Mouse (Mus musculus): ENCODE results near the gene Zfp770. TPM values are rescaled to one million over a fixed set of nuclear protein-coding genes. Genes with fewer than 3 reads are reported as not detected.

The Zfp770 gene
- polyA plus RNA-seq, 1 experiment from 2014 or later: 5.7 TPM

GRCm38 (mm10) chr2:114174651-114175484 is 26.4 kb downstream of the Zfp770 start:
- H3K27ac ChIP-seq: no peak overlapping the region
- no peaks in the 10 kb centered on the region; the same call in 1 of the 2 replicates for H3K27me3 ChIP-seq
- peaks cover 14% of the 10 kb centered on the region for H3K4me1 ChIP-seq
- H3K9ac ChIP-seq: peak overlapping the region; percentile 85
- under 1% methylated on average over 44 of the region's 44 CpGs for WGBS
- peaks cover 17% of the 10 kb centered on the region for H3K36me3 ChIP-seq
- H3K4me3 ChIP-seq: peak overlapping the region; percentile 80
- no peaks in the 10 kb centered on the region for H3K9me3 ChIP-seq
- ATAC-seq (ENCODE audit: low FRiP score, low read depth): peak; percentile 94
- peak overlapping the region; percentile 91 for H3K4me2 ChIP-seq (replicated peaks)

- Histone ChIP-seq H3K27me3 (no peaks in the 10 kb centered on the region; the same call in 1 of the 2 replicates), H3K36me3 (peaks cover 22% of the 10 kb centered on the region), H3K9ac (no peak overlapping the region), H3K4me1 (peaks cover 14% of the 10 kb centered on the region), H3K4me3 (no peak overlapping the region), H3K4me2 (replicated peaks) (peak overlapping the region; percentile 91; the same call in 1 of the 2 replicates), H3K9me3 (no peaks in the 10 kb centered on the region), H3K27ac (no peak overlapping the region)
- no peak for ATAC-seq (ENCODE audit: low FRiP score, low read depth)
Measured at GRCm38 (mm10) chr2:114173248-114173647, 28.0 kb downstream of the Zfp770 start.

GRCm38 (mm10) chr2:114167837-114168236 is 33.4 kb downstream of the Zfp770 start:
- Histone ChIP-seq H3K4me3 (no peak overlapping the region), H3K9me3 (no peaks in the 10 kb centered on the region), H3K27ac (no peak overlapping the region), H3K9ac (no peak overlapping the region), H3K4me1 (no peaks in the 10 kb centered on the region), H3K36me3 (peaks cover 55% of the 10 kb centered on the region), H3K4me2 (replicated peaks) (no peak overlapping the region), H3K27me3 (no peaks in the 10 kb centered on the region)
- ATAC-seq (ENCODE audit: low FRiP score, low read depth): no peak

GRCm38 (mm10) chr2:114161978-114162377 is 39.3 kb downstream of the Zfp770 start:
- no peak overlapping the region for H3K4me3 ChIP-seq
- no peak overlapping the region for H3K9ac ChIP-seq
- 89% methylated on average over 1 of the region's 1 CpGs for WGBS
- no peaks in the 10 kb centered on the region for H3K27me3 ChIP-seq
- peaks cover 76% of the 10 kb centered on the region for H3K36me3 ChIP-seq
- no peak overlapping the region for H3K4me2 ChIP-seq (replicated peaks)
- no peaks in the 10 kb centered on the region for H3K4me1 ChIP-seq
- no peak for ATAC-seq (ENCODE audit: low FRiP score, low read depth)
- H3K27ac ChIP-seq: no peak overlapping the region
- no peaks in the 10 kb centered on the region for H3K9me3 ChIP-seq

- no peak overlapping the region for H3K9ac ChIP-seq
- H3K36me3 ChIP-seq: peaks cover 83% of the 10 kb centered on the region
- no peaks in the 10 kb centered on the region for H3K4me1 ChIP-seq
- no peaks in the 10 kb centered on the region for H3K27me3 ChIP-seq
- no peaks in the 10 kb centered on the region for H3K9me3 ChIP-seq
- no peak overlapping the region for H3K4me2 ChIP-seq (replicated peaks)
- no peak overlapping the region for H3K27ac ChIP-seq
- 87% methylated on average over 4 of the region's 4 CpGs for WGBS
- no peak overlapping the region for H3K4me3 ChIP-seq
- no peak for ATAC-seq (ENCODE audit: low FRiP score, low read depth)
Measured at GRCm38 (mm10) chr2:114157345-114157744, 43.9 kb downstream of the Zfp770 start.

GRCm38 (mm10) chr2:114156639-114157038 is 44.6 kb downstream of the Zfp770 start:
- no peak overlapping the region for H3K27ac ChIP-seq
- no peak overlapping the region for H3K9ac ChIP-seq
- H3K4me1 ChIP-seq: no peaks in the 10 kb centered on the region
- 82% methylated on average over 1 of the region's 1 CpGs for WGBS
- H3K36me3 ChIP-seq: peaks cover 85% of the 10 kb centered on the region
- H3K27me3 ChIP-seq: no peaks in the 10 kb centered on the region
- H3K4me3 ChIP-seq: no peak overlapping the region
- H3K9me3 ChIP-seq: no peaks in the 10 kb centered on the region
- ATAC-seq (ENCODE audit: low FRiP score, low read depth): no peak
- no peak overlapping the region for H3K4me2 ChIP-seq (replicated peaks)

- Histone ChIP-seq H3K27me3 (no peaks in the 10 kb centered on the region), H3K36me3 (peaks cover 86% of the 10 kb centered on the region), H3K4me3 (no peak overlapping the region), H3K9ac (no peak overlapping the region), H3K4me2 (replicated peaks) (no peak overlapping the region), H3K9me3 (no peaks in the 10 kb centered on the region), H3K4me1 (no peaks in the 10 kb centered on the region), H3K27ac (no peak overlapping the region)
- ATAC-seq (ENCODE audit: low FRiP score, low read depth): no peak
- 93% methylated on average over 6 of the region's 6 CpGs for WGBS
Measured at GRCm38 (mm10) chr2:114153247-114153646, 48.0 kb downstream of the Zfp770 start.

GRCm38 (mm10) chr2:114146864-114147458 is 54.3 kb downstream of the Zfp770 start:
- H3K27ac ChIP-seq: no peak overlapping the region
- no peak overlapping the region for H3K9ac ChIP-seq
- 84% methylated on average over 15 of the region's 15 CpGs for WGBS
- H3K4me3 ChIP-seq: no peak overlapping the region
- no peaks in the 10 kb centered on the region for H3K9me3 ChIP-seq
- no peak for ATAC-seq (ENCODE audit: low FRiP score, low read depth)
- H3K4me1 ChIP-seq: no peaks in the 10 kb centered on the region
- peaks cover 75% of the 10 kb centered on the region for H3K36me3 ChIP-seq
- H3K27me3 ChIP-seq: no peaks in the 10 kb centered on the region
- no peak overlapping the region for H3K4me2 ChIP-seq (replicated peaks)

- H3K27me3 ChIP-seq: no peaks in the 10 kb centered on the region
- H3K36me3 ChIP-seq: peaks cover 78% of the 10 kb centered on the region
- H3K4me1 ChIP-seq: no peaks in the 10 kb centered on the region
- H3K4me2 ChIP-seq (replicated peaks): no peak overlapping the region
- ATAC-seq (ENCODE audit: low FRiP score, low read depth): peak; percentile 48; the same call in 1 of the 2 replicates
- H3K27ac ChIP-seq: no peak overlapping the region
- no peak overlapping the region for H3K9ac ChIP-seq
- no peaks in the 10 kb centered on the region for H3K9me3 ChIP-seq
- H3K4me3 ChIP-seq: no peak overlapping the region
- WGBS: 60% methylated on average over 6 of the region's 6 CpGs
Measured at GRCm38 (mm10) chr2:114145315-114145801, 55.9 kb downstream of the Zfp770 start.

GRCm38 (mm10) chr2:114144915-114145314 is 56.4 kb downstream of the Zfp770 start:
- Histone ChIP-seq H3K4me3 (no peak overlapping the region), H3K4me1 (no peaks in the 10 kb centered on the region), H3K27me3 (no peaks in the 10 kb centered on the region), H3K9ac (no peak overlapping the region), H3K4me2 (replicated peaks) (no peak overlapping the region), H3K36me3 (peaks cover 78% of the 10 kb centered on the region), H3K27ac (no peak overlapping the region), H3K9me3 (no peaks in the 10 kb centered on the region)
- ATAC-seq (ENCODE audit: low FRiP score, low read depth): no peak
- WGBS: 82% methylated on average over 5 of the region's 5 CpGs

GRCm38 (mm10) chr2:114143842-114144241 is 57.4 kb downstream of the Zfp770 start:
- H3K27me3 ChIP-seq: no peaks in the 10 kb centered on the region
- H3K4me2 ChIP-seq (replicated peaks): no peak overlapping the region
- H3K27ac ChIP-seq: no peak overlapping the region
- WGBS: 92% methylated on average over 6 of the region's 6 CpGs
- no peaks in the 10 kb centered on the region for H3K4me1 ChIP-seq
- peaks cover 80% of the 10 kb centered on the region for H3K36me3 ChIP-seq
- peak; percentile 19; the same call in 1 of the 2 replicates for ATAC-seq (ENCODE audit: low FRiP score, low read depth)
- H3K4me3 ChIP-seq: no peak overlapping the region
- no peak overlapping the region for H3K9ac ChIP-seq
- H3K9me3 ChIP-seq: no peaks in the 10 kb centered on the region

Measured in limb, embryonic 13.5 days (tissue).